Mouse (Mus musculus) liver, adult 2 months (tissue): Measurements from ENCODE around the gene Tspo.

Source experiments
- CTCF ChIP-seq: fragments of 200-500 bp; IDR thresholded peaks from 2 replicates; pipeline ENCODE4 v1.5.1; 2011; ENCODE audit warnings: low read depth, low read length, control low read depth
- POLR2A ChIP-seq: fragments of 200-500 bp; IDR thresholded peaks from 2 replicates; pipeline ENCODE4 v1.6.1; 2011; ENCODE audit warnings: low read length, control low read depth; ENCODE audit not compliant: insufficient read depth; ENCODE audit errors: extremely low read depth

DNA sequence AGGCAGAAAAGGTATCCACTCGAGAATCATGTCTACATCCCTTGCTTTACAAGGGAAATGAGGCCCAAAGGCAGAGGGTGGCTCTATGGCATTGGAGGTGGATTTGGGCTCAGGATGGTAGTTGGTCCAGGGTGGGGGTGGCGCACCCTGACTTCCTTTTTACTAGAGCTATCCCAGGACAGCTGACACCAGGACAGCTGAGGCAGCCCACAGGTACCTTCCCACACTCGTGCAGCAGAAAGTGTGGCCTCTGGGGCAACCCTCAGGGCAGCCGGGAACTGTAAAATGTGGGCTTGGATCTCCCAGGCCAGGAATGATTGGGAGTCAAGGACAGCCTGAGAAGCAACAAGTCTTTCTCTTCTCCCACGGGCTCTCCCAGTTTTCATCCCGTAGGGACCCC lies 28.4 kb downstream of the Tspo start:
- TF ChIP-seq POLR2A: no peak
- TF ChIP-seq CTCF: no peak
